ENCODE assay signal across 11 mouse cellular contexts in the genomic region with DNA sequence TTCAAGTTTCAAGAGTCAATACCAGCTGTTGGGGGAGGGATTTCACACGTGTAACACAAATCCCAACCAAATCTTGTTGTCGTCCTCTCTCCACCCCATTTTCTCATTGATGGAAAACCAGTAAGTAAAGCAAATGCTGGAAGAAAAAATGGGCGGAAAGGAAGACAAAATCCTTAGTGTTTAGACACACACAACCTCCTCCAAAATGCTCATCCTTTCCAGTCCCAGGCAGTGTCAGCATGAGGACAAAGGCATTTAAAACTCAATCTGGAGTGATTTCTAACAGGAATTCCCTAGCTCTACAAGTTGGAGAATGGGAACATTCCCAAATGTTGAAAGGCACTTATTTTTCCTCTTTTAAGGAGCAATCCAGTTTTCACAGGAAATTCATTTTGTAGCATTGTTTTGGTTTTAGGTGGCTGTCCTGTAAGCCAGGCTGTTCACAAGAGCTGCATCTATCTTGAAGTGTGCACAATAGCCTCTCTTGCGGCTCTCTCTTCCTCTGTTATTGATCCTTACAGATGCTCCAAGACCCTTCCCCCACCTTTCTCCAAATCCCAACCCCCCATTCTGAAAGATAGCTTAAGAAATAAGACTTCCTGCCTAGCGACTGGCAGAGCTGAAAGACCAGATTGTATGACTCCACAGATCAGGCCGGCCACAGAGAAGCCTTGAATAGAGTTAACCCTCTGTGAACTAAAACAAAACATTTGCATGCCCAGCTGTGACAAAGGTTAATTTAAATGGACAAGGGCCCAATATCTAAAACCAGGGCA.
DNase-seq lines count a peak whose midpoint lies in the region; ATAC-seq and TF ChIP-seq lines count a peak whose summit lies in the region.
"Had no signal": no experiment of that assay in that cellular context is flagged by ENCODE, and none has a peak within 500 bp of the region (broad histone marks: within the 10 kb centered on the region; RNA-seq: fewer than 3 reads in every experiment).

No protein-coding gene starts in this region.

- no peak overlapping the region for H3K9ac ChIP-seq in embryonic facial prominence, embryonic 12.5 days
- no peak overlapping the region for H3K9ac ChIP-seq in liver, embryonic 15.5 days
- no peak overlapping the region for H3K9ac ChIP-seq in kidney, embryonic 14.5 days (ENCODE audit: low read depth, low read length)

- intact Hi-C loops in gastrocnemius, adult 2 months (cut with DNase I): no loop called here
- intact Hi-C loops in gastrocnemius, postnatal 14 days (cut with DNase I; ENCODE audit: low total_unique reads): no loop called here

- H3K4me3 ChIP-seq in gastrocnemius, adult 2 months: peak overlapping the region; percentile 67; the same call in 1 of the 2 replicates
- H3K4me3 ChIP-seq in embryonic facial prominence, embryonic 12.5 days: no peak overlapping the region
- H3K4me3 ChIP-seq in liver, embryonic 15.5 days (replicated peaks): no peak overlapping the region
- H3K4me3 ChIP-seq in kidney, embryonic 14.5 days (ENCODE audit: low read length): no peak overlapping the region

- TF ChIP-seq CTCF in gastrocnemius, adult 2 months (IDR thresholded peaks at IDR 0.05): no peak

- peak overlapping the region; percentile 16; the same call in 1 of the 2 replicates for H3K27ac ChIP-seq in gastrocnemius, adult 2 months
- H3K27ac ChIP-seq in embryonic facial prominence, embryonic 12.5 days: peak overlapping the region; percentile 41; the same call in 1 of the 2 replicates
- H3K27ac ChIP-seq in liver, embryonic 15.5 days (replicated peaks): no peak overlapping the region
- no peak overlapping the region for H3K27ac ChIP-seq in kidney, embryonic 14.5 days (ENCODE audit: low read depth, low read length)

- 7% methylated on average over 6 of the region's 6 CpGs for WGBS in embryonic facial prominence, embryonic 12.5 days
- WGBS in liver, embryonic 15.5 days (ENCODE audit: insufficient replicate concordance): 24% methylated on average over 6 of the region's 6 CpGs
- WGBS in kidney, embryonic 14.5 days: 17% methylated on average over 6 of the region's 6 CpGs

- H3K9me3 ChIP-seq in embryonic facial prominence, embryonic 12.5 days: no peaks in the 10 kb centered on the region
- no peaks in the 10 kb centered on the region for H3K9me3 ChIP-seq in liver, embryonic 15.5 days (replicated peaks)
- no peaks in the 10 kb centered on the region for H3K9me3 ChIP-seq in kidney, embryonic 14.5 days (ENCODE audit: control insufficient read depth, low read length)
- H3K9me3 ChIP-seq: G1E had no signal

- no peaks in the 10 kb centered on the region for H3K36me3 ChIP-seq in embryonic facial prominence, embryonic 12.5 days
- no peaks in the 10 kb centered on the region for H3K36me3 ChIP-seq in liver, embryonic 15.5 days (replicated peaks)
- H3K36me3 ChIP-seq in kidney, embryonic 14.5 days (ENCODE audit: control insufficient read depth, insufficient read depth, low read length): no peaks in the 10 kb centered on the region
- H3K36me3 ChIP-seq: G1E had no signal

- H3K4me1 ChIP-seq in embryonic facial prominence, embryonic 12.5 days: peaks cover 20% of the 10 kb centered on the region
- peaks cover 13% of the 10 kb centered on the region for H3K4me1 ChIP-seq in liver, embryonic 15.5 days (replicated peaks)
- H3K4me1 ChIP-seq in kidney, embryonic 14.5 days (ENCODE audit: control insufficient read depth, insufficient read depth, low read length): peaks cover 8% of the 10 kb centered on the region; the same call in 1 of the 2 replicates

- no peaks in the 10 kb centered on the region for H3K27me3 ChIP-seq in embryonic facial prominence, embryonic 12.5 days
- no peaks in the 10 kb centered on the region for H3K27me3 ChIP-seq in liver, embryonic 15.5 days
- H3K27me3 ChIP-seq in kidney, embryonic 14.5 days (ENCODE audit: control insufficient read depth, insufficient read depth, low read length): no peaks in the 10 kb centered on the region

- DNase-seq in gastrocnemius, adult 2 months: no peak
- DNase-seq in gastrocnemius, postnatal 14 days: no peak
- peak; percentile 46 for DNase-seq in A20 (ENCODE audit: low read depth, low spot score)
- DNase-seq in spleen, adult 18-20 months: no peak
- no peak for DNase-seq in thymus, postnatal 36 days
- DNase-seq: cerebellum, adult 11 months; right cerebral cortex, postnatal 25 days had no signal

- ATAC-seq in embryonic facial prominence, embryonic 12.5 days (ENCODE audit: insufficient number of reproducible peaks, insufficient read depth, low FRiP score, low TSS enrichment): no peak
- no peak for ATAC-seq in liver, embryonic 15.5 days (ENCODE audit: insufficient read depth)
- ATAC-seq in kidney, embryonic 14.5 days (ENCODE audit: low FRiP score, low TSS enrichment): no peak; the same call in 1 of the 2 replicates

- peak overlapping the region; percentile 21 for H3K4me2 ChIP-seq in embryonic facial prominence, embryonic 12.5 days (replicated peaks)
- peak overlapping the region; percentile 31 for H3K4me2 ChIP-seq in liver, embryonic 15.5 days
- H3K4me2 ChIP-seq in kidney, embryonic 14.5 days (replicated peaks; ENCODE audit: low read depth, low read length): no peak overlapping the region

Comparison
In these comparisons a context has a peak if more than half of its experiments do, and no peak if none do; other contexts are left out.
1. H3K27ac ChIP-seq: peak in gastrocnemius, adult 2 months (single experiment) and embryonic facial prominence, embryonic 12.5 days (single experiment); none in liver, embryonic 15.5 days (single experiment) and kidney, embryonic 14.5 days (single experiment).